Mouse (Mus musculus): ENCODE data around the gene Acsm2.

- TF ChIP-seq CTCF (IDR thresholded peaks at IDR 0.05): no peak
- no peak for TF ChIP-seq POLR2A (IDR thresholded peaks at IDR 0.05; ENCODE audit: insufficient read depth, low read depth, low read length)
- no peak for TF ChIP-seq EP300 (IDR thresholded peaks at IDR 0.05; ENCODE audit: insufficient read depth, low read depth, low read length)
Measured at GRCm38 (mm10) chr7:119521816-119522215, 32.3 kb upstream of the Acsm2 start.

Measured in heart, adult 2 months (tissue).